Mouse (Mus musculus): ENCODE measurements around the gene Mrps9.

DNA sequence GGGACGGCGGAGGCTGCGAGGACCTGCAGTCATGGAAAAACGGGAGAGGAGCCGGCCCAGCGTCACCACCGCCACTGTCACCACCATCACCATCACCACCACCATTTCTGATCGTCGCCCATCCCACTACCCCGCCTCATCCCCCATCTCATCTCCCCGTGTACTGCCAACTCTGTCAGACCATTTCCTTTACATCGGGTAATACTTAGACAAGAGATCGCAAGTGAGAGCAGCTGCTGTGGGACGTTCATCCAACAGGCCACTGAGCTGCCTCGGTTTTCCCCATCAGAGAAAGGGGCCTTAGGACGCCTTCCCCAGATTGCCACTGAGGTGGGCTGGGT lies 102.4 kb downstream of the Mrps9 start:
- TF ChIP-seq CTCF (conservative IDR thresholded peaks at IDR 0.05; ENCODE audit: low read length) = no peak
- TF ChIP-seq POU5F1 (IDR thresholded peaks at IDR 0.05; ENCODE audit: borderline replicate concordance, low read length) = no peak

Measured in E14TG2a.4 (cell line).